Mouse (Mus musculus) stomach, embryonic 16.5 days (tissue): ENCODE results near the gene Eef1akmt3. TPM values are rescaled to one million over a fixed set of nuclear protein-coding genes. Genes with fewer than 3 reads are reported as not detected.
"Not testable (repeated sequence)": the region's sequence is repeated elsewhere in the genome, so short reads cannot be mapped to it uniquely, and the experiment has no call there.

Experiments used
- ATAC-seq: fragments of 200-750 bp; cut with Nextera tagmentation; 2 replicates; pipeline ENCODE4 v1.8.0; 2017; ENCODE audit warnings: moderate number of reproducible peaks, moderate TSS enrichment; ENCODE audit not compliant: insufficient read depth, low FRiP score
- H3K27ac ChIP-seq: fragments of 300-500 bp; sonication (generic); 2 replicates; pipeline ENCODE4 v1.5.1; 2014; ENCODE audit warnings: low read length
- H3K27me3 ChIP-seq: fragments of 300-500 bp; sonication (generic); 2 replicates; pipeline ENCODE4 v1.6.1; 2014; ENCODE audit warnings: low read length, control low read depth, mixed read lengths; ENCODE audit not compliant: control insufficient read depth, insufficient read depth
- H3K36me3 ChIP-seq: fragments of 300-500 bp; sonication (generic); 2 replicates; pipeline ENCODE4 v1.6.1; 2014; ENCODE audit warnings: low read length; ENCODE audit not compliant: control insufficient read depth, insufficient read depth
- H3K4me1 ChIP-seq: fragments of 300-500 bp; sonication (generic); 2 replicates; pipeline ENCODE4 v1.6.1; 2014; ENCODE audit warnings: low read length, control low read depth, mixed read lengths; ENCODE audit not compliant: control insufficient read depth, insufficient read depth
- H3K4me2 ChIP-seq: fragments of 300-500 bp; sonication (generic); 2 replicates; pipeline ENCODE4 v1.6.1; 2014; ENCODE audit warnings: low read depth, low read length, mixed read lengths
- H3K4me3 ChIP-seq: fragments of 300-500 bp; sonication (generic); replicated peaks from 2 replicates; pipeline ENCODE4 v1.5.1; 2014; ENCODE audit warnings: mild to moderate bottlenecking, low read length
- H3K9ac ChIP-seq: fragments of 300-500 bp; sonication (generic); 2 replicates; pipeline ENCODE4 v1.6.1; 2014; ENCODE audit warnings: low read length
- H3K9me3 ChIP-seq: fragments of 300-500 bp; sonication (generic); replicated peaks from 2 replicates; pipeline ENCODE4 v1.6.1; 2016; ENCODE audit warnings: low read length, control low read depth; ENCODE audit not compliant: control insufficient read depth
- WGBS: fragments of 180-500 bp; shearing (Covaris S2); extraction: QIAGEN DNeasy Blood & Tissue Kit; methylation state at CpG from one replicate; pipeline ENCODE4 v1.1.7; 2014; 5-methylcytosine and 5-hydroxymethylcytosine counted together
- polyA plus RNA-seq: library from polyadenylated mRNA; unstranded; fragments of >200 nt; fragmentation: Nextera tagmentation; extraction: Ambion mirVana; gene quantifications from 2 replicates; pipeline ENCODE4 v1.2.1, GENCODE M21; 2015

Eef1akmt3 gene
- polyA plus RNA-seq, 1 experiment from 2014 or later = 1.3 TPM

GRCm38 (mm10) chr10:127072969-127073368 lies 31.7 kb upstream of the Eef1akmt3 start:
- not testable (repeated sequence) for ATAC-seq, H3K36me3 ChIP-seq, H3K9me3 ChIP-seq, H3K9ac ChIP-seq, H3K27ac ChIP-seq, H3K4me3 ChIP-seq, H3K4me2 ChIP-seq
- H3K4me1 ChIP-seq = peaks cover 15% of the 10 kb centered on the region
- H3K27me3 ChIP-seq = peaks cover 23% of the 10 kb centered on the region
- WGBS = 78% methylated on average over 2 of the region's 2 CpGs

GRCm38 (mm10) chr10:127072270-127072669 lies 31.0 kb upstream of the Eef1akmt3 start:
- H3K9me3 ChIP-seq, H3K9ac ChIP-seq, H3K27ac ChIP-seq, H3K4me2 ChIP-seq, H3K36me3 ChIP-seq, H3K4me3 ChIP-seq, ATAC-seq: not testable (repeated sequence)
- WGBS = 82% methylated on average over 4 of the region's 4 CpGs
- H3K4me1 ChIP-seq = peaks cover 15% of the 10 kb centered on the region
- H3K27me3 ChIP-seq = peaks cover 16% of the 10 kb centered on the region

DNA sequence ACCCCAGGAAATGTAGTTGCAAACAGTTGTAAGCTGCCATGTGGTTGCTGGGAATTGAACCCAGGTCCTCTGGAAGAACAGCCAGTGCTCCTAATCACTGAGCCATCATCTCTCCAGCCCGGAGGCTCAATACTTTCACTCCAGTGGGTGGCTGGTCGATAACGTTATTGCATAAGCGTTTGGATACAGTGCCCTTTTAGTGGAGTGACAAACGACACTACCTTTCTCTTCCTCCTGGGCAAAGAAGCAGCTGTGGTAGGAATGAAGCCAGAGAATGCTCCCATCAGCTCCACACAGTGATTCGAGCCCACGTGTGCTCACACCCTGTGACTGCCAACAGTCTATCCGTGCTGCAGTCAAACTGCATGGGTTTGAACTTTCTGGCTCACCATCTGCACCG lies 29.9 kb upstream of the Eef1akmt3 start:
- Histone ChIP-seq H3K36me3 (peaks cover 12% of the 10 kb centered on the region), H3K4me2 (peak overlapping the region; percentile 96), H3K27me3 (peaks cover 5% of the 10 kb centered on the region; the same call in 1 of the 2 replicates), H3K9me3 (no peaks in the 10 kb centered on the region), H3K4me1 (peaks cover 15% of the 10 kb centered on the region), H3K27ac (no peak overlapping the region), H3K9ac (peak overlapping the region; percentile 76), H3K4me3 (peak overlapping the region; percentile 85)
- 67% methylated on average over 9 of the region's 9 CpGs for WGBS
- no peak for ATAC-seq

DNA sequence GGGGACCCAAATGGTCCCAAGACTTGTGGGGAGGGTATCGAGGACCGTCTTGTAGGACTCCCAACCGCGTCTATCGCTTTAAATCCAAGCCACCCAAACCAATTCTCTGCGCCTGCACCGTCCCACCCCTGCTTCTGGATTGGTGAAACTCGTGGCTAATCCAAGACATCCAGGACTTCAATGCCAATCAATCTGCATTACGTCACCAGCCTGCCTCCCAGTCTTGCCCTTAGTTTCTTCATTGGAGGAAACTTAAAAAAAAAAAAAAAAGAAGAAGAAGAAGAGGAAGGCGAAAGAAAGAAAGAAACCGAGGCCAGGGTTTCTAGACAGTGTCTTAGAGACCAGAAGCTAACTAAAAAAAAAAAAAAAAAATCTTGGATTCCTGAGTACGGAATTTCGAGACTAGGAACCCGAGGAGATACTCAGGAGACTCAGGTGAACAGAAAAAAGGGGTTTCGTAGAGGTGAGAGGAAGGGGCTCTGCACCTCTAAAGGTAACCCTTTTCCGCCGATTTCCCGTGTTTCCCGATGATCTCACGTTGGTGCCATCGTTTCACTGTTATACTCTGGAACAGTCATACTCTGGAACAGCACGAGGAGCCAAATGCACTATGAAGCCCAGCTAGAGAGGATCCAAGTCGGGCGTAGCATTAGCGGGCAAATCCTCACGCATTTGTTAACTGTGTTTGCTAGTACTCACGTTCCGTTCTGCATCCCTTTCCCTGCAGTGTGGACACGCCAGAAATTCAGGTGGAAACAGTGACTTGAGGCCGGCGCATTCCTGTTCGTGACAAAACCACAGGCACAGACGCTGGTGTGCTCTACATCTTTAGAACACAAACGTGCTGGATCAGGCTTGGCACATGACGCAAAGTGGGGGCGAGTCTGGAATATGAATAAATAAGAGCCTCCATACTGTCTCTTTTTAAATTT lies 29.1 kb upstream of the Eef1akmt3 start, which contains the start of gene Tspan31:
Gene Tspan31 (minus strand): TSS at position 75 of the 932 bp plus-strand sequence.
- 1% methylated on average over 36 of the region's 36 CpGs for WGBS
- Histone ChIP-seq H3K36me3 (peaks cover 20% of the 10 kb centered on the region), H3K4me3 (peak within 1 kb of the TSS; percentile 85), H3K9me3 (no peaks in the 10 kb centered on the region), H3K27ac (peak within 1 kb of the TSS; percentile 95), H3K9ac (peak within 1 kb of the TSS; percentile 90), H3K4me1 (peaks cover 17% of the 10 kb centered on the region), H3K27me3 (0 out of 2 replicates have a peak, but pooled peaks cover 5% of the 10 kb centered on the region), H3K4me2 (peak within 1 kb of the TSS; percentile 96)
- peak; percentile 92 for ATAC-seq

DNA sequence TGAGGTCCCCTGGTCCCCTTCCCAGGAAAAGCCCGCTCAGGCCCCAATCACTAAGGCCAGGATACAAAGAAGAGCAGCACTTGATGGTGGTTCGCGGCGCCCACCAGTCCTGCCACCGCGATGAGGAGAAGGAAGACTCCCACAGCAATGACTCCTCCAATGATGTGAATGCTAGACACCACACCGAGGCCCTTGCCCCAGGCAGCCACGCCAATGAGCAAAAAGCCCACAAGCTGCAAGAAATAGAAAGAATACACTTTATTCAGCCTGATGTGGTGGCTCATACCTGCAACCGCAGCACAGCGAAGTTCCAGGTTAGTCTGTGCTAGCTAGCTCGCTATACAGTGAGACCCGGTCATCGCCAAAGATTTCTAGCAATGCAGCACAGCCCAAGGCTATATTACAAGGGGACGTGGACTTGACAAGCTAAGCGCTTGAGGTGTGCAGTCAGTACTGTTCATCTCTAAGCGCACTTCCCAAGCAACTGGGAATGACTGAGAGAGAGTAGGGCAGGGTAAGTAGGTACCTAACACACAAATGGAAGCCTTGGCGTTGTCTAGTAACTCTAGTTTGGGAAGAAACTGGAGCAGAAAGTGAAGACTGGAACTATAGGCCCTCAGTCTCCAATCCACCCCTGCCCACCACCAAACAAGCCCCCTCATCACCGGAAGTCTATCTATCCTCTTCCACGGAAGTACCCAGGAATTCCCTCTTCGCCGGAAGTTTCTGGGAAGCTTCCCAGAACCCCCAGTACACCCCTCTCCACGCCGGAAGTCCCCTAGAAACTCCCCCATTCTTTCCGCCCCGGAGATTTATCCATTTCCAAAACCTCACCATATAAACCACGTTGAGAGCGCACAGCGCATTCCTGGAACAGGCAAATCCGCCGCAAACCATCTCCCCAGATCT lies 28.2 kb upstream of the Eef1akmt3 start:
- Histone ChIP-seq H3K4me1 (peaks cover 25% of the 10 kb centered on the region), H3K9ac (peak overlapping the region; percentile 90), H3K27ac (peak overlapping the region; percentile 95), H3K9me3 (no peaks in the 10 kb centered on the region), H3K4me2 (peak overlapping the region; percentile 62), H3K27me3 (no peaks in the 10 kb centered on the region), H3K4me3 (peak overlapping the region; percentile 85), H3K36me3 (peaks cover 27% of the 10 kb centered on the region)
- ATAC-seq = peak; percentile 49
- WGBS = 6% methylated on average over 30 of the region's 30 CpGs

- Histone ChIP-seq H3K27me3 (no peaks in the 10 kb centered on the region), H3K4me1 (peaks cover 27% of the 10 kb centered on the region), H3K9me3 (no peaks in the 10 kb centered on the region), H3K9ac (peak overlapping the region; percentile 90), H3K36me3 (peaks cover 27% of the 10 kb centered on the region), H3K27ac (peak overlapping the region; percentile 95; the same call in 1 of the 2 replicates), H3K4me2 (peak overlapping the region; percentile 62), H3K4me3 (peak overlapping the region; percentile 85)
- 64% methylated on average over 9 of the region's 9 CpGs for WGBS
- no peak for ATAC-seq
Observed at GRCm38 (mm10) chr10:127068360-127069038, 27.2 kb upstream of the Eef1akmt3 start.

- no peak overlapping the region for H3K4me3 ChIP-seq
- H3K9me3 ChIP-seq = no peaks in the 10 kb centered on the region
- peaks cover 27% of the 10 kb centered on the region for H3K4me1 ChIP-seq
- no peak overlapping the region for H3K9ac ChIP-seq
- H3K36me3 ChIP-seq = peaks cover 27% of the 10 kb centered on the region
- no peak overlapping the region for H3K27ac ChIP-seq
- ATAC-seq = no peak
- 85% methylated on average over 14 of the region's 14 CpGs for whole genome bisulfite sequencing
- H3K27me3 ChIP-seq = no peaks in the 10 kb centered on the region
- no peak overlapping the region for H3K4me2 ChIP-seq
Observed at GRCm38 (mm10) chr10:127066519-127067018, 25.3 kb upstream of the Eef1akmt3 start.

- ATAC-seq = no peak
- WGBS = 68% methylated on average over 9 of the region's 9 CpGs
- no peak overlapping the region for H3K4me3 ChIP-seq
- H3K36me3 ChIP-seq = peaks cover 27% of the 10 kb centered on the region
- H3K9me3 ChIP-seq = no peaks in the 10 kb centered on the region
- no peaks in the 10 kb centered on the region for H3K27me3 ChIP-seq
- H3K27ac ChIP-seq = no peak overlapping the region
- peaks cover 22% of the 10 kb centered on the region for H3K4me1 ChIP-seq
- H3K9ac ChIP-seq = no peak overlapping the region
- H3K4me2 ChIP-seq = no peak overlapping the region
Observed at GRCm38 (mm10) chr10:127065981-127066380, 24.7 kb upstream of the Eef1akmt3 start.
